Mouse (Mus musculus) kidney, embryonic 14.5 days (tissue): ENCODE results near the gene Nme7. TPM values are rescaled to one million over a fixed set of nuclear protein-coding genes. Genes with fewer than 3 reads are reported as not detected.

Source experiments
- ATAC-seq: fragments of 200-750 bp; cut with Nextera tagmentation; 2 replicates; pipeline ENCODE4 v1.8.0; 2017; ENCODE audit warnings: moderate number of reproducible peaks, mild to moderate bottlenecking, moderate TSS enrichment, moderate library complexity; ENCODE audit not compliant: low FRiP score, low TSS enrichment
- H3K27ac ChIP-seq: fragments of 300-500 bp; sonication (generic); 2 replicates; pipeline ENCODE4 v1.5.1; 2014; ENCODE audit warnings: low read depth, mild to moderate bottlenecking, low read length, moderate library complexity, mixed read lengths
- H3K27me3 ChIP-seq: fragments of 300-500 bp; sonication (generic); 2 replicates; pipeline ENCODE4 v1.6.1; 2014; ENCODE audit warnings: mild to moderate bottlenecking, low read length; ENCODE audit not compliant: control insufficient read depth, insufficient read depth
- H3K36me3 ChIP-seq: fragments of 300-500 bp; sonication (generic); 2 replicates; pipeline ENCODE4 v1.6.1; 2014; ENCODE audit warnings: low read length, mixed read lengths; ENCODE audit not compliant: control insufficient read depth, insufficient read depth
- H3K4me1 ChIP-seq: fragments of 300-500 bp; sonication (generic); 2 replicates; pipeline ENCODE4 v1.6.1; 2014; ENCODE audit warnings: low read length, mixed read lengths; ENCODE audit not compliant: control insufficient read depth, insufficient read depth
- H3K4me2 ChIP-seq: fragments of 300-500 bp; sonication (generic); replicated peaks from 2 replicates; pipeline ENCODE4 v1.6.1; 2014; ENCODE audit warnings: low read depth, mild to moderate bottlenecking, low read length
- H3K4me3 ChIP-seq: fragments of 300-500 bp; sonication (generic); 2 replicates; pipeline ENCODE4 v1.5.1; 2014; ENCODE audit warnings: mild to moderate bottlenecking, low read length
- H3K9ac ChIP-seq: fragments of 300-500 bp; sonication (generic); 2 replicates; pipeline ENCODE4 v1.6.1; 2014; ENCODE audit warnings: low read depth, mild to moderate bottlenecking, low read length, moderate library complexity
- H3K9me3 ChIP-seq: fragments of 300-500 bp; sonication (generic); 2 replicates; pipeline ENCODE4 v1.6.1; 2016; ENCODE audit warnings: low read length; ENCODE audit not compliant: control insufficient read depth
- WGBS: fragments of 180-500 bp; shearing (Covaris S2); extraction: QIAGEN DNeasy Blood & Tissue Kit; methylation state at CpG from one replicate; pipeline ENCODE4 v1.1.7; 2014; 5-methylcytosine and 5-hydroxymethylcytosine counted together
- polyA plus RNA-seq: library from polyadenylated mRNA; unstranded; fragments of >200 nt; fragmentation: Nextera tagmentation; extraction: Ambion mirVana; gene quantifications from 2 replicates; pipeline ENCODE4 v1.2.1, GENCODE M21; 2014

Nme7 gene
- polyA plus RNA-seq, 1 experiment from 2014 or later = 47.9 TPM

- no peaks in the 10 kb centered on the region for H3K36me3 ChIP-seq
- peak overlapping the region; percentile 57 for H3K4me2 ChIP-seq
- ATAC-seq = peak; percentile 75
- H3K27ac ChIP-seq = peak overlapping the region; percentile 88
- H3K27me3 ChIP-seq = peaks cover 37% of the 10 kb centered on the region
- WGBS = 2% methylated on average over 22 of the region's 22 CpGs
- H3K9me3 ChIP-seq = no peaks in the 10 kb centered on the region
- H3K4me1 ChIP-seq = peaks cover 11% of the 10 kb centered on the region; the same call in 1 of the 2 replicates
- H3K4me3 ChIP-seq = peak overlapping the region; percentile 67
- H3K9ac ChIP-seq = peak overlapping the region; percentile 58
Observed at GRCm38 (mm10) chr1:164458621-164459051, 154.7 kb downstream of the Nme7 start.

DNA sequence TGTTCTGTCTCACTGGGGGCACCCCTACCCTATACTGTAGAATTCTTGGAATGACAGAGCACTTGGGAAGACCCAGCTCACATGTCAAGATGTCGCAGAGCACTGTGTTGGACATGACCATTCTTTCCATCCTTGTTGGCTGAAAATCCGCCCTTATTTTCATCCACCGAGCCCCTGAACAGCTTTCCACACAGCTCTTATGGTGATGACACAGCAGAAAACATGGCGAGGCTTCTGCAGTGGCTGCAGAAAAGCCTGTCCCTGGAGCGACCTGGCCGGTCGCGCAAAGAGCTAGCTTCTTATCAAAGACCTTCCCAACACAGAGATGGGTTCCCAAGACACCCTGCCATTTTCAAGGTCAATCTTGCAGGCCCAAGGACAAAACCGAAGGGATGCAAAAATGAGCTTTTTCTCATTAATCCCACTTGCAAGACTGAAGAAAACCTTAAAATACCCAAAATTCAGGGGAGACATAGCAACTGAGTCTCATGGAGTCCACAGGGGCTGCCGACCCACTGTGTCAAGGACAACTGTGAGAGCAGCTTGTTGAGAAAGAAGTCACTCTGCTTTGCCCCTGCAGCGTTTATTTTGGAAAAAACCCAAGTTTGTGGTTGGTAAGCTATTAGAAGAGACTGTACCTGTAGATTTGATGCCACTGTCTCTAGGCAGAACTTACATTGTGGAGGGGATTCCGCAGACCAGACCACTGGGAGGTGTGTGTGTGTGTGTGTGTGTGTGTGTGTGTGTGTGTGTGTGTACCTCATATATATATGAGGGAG, 155.4 kb downstream of the Nme7 start:
- peaks cover 37% of the 10 kb centered on the region for H3K27me3 ChIP-seq

DNA sequence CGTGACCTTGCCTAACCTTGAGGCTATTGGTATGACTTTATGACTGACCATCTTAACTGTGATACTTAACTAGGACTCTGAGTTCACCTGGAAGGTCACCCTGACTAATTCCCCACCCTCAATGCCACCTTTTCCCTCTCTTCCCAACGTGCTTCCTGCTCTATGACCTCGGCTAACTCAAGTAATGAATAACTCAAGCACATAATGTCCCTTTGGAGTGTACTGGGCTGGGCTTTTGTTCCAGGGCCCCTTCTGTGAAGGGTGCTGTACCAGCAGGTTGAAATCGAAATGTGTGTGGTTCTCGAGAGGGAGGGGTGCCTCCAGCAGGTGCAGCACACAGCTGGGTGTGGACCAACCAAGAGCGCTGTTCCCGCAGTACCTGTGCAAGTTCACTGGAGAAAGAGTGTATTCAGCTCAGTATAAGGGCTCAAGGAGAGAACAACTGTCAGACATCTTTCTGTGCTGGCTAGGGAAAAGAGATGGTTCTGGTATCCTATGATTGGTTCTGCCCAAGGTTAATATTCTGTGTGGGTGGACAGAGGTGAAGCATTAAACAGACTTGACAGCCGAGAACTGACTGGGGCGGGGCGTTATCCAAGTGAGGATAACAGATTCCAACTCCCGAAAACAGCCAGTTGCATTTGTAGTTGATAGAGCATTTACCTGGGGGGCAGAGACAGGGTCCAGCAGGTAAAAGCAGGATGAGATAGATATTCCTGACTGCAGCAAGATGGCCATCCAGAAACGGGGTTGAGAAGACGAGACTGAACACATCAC, 157.2 kb downstream of the Nme7 start:
- peaks cover 28% of the 10 kb centered on the region for H3K27me3 ChIP-seq
- H3K9me3 ChIP-seq = no peaks in the 10 kb centered on the region
- no peaks in the 10 kb centered on the region for H3K36me3 ChIP-seq
- no peak overlapping the region for H3K4me3 ChIP-seq
- H3K27ac ChIP-seq = peak overlapping the region; percentile 71
- H3K4me1 ChIP-seq = peaks cover 2% of the 10 kb centered on the region; the same call in 1 of the 2 replicates
- H3K9ac ChIP-seq = no peak overlapping the region
- 57% methylated on average over 13 of the region's 13 CpGs for WGBS
- peak; percentile 5; the same call in 1 of the 2 replicates for ATAC-seq
- H3K4me2 ChIP-seq = no peak overlapping the region

More for the DNA sequence above, 155.4 kb downstream of the Nme7 start:
- Histone ChIP-seq H3K27ac (peak overlapping the region; percentile 88), H3K36me3 (no peaks in the 10 kb centered on the region), H3K9ac (peak overlapping the region; percentile 58; the same call in 1 of the 2 replicates), H3K4me2 (peak overlapping the region; percentile 57), H3K4me1 (peaks cover 11% of the 10 kb centered on the region; the same call in 1 of the 2 replicates), H3K9me3 (no peaks in the 10 kb centered on the region), H3K4me3 (peak overlapping the region; percentile 67)
- 52% methylated on average over 12 of the region's 12 CpGs for WGBS
- no peak for ATAC-seq

GRCm38 (mm10) chr1:164461726-164462125, 157.8 kb downstream of the Nme7 start:
- Histone ChIP-seq H3K27me3 (peaks cover 26% of the 10 kb centered on the region), H3K9me3 (no peaks in the 10 kb centered on the region), H3K36me3 (no peaks in the 10 kb centered on the region), H3K4me3 (no peak overlapping the region), H3K27ac (peak overlapping the region; percentile 48; the same call in 1 of the 2 replicates), H3K4me1 (no peaks in the 10 kb centered on the region; the same call in 1 of the 2 replicates), H3K4me2 (no peak overlapping the region), H3K9ac (no peak overlapping the region)
- no peak for ATAC-seq
- 32% methylated on average over 10 of the region's 10 CpGs for WGBS

DNA sequence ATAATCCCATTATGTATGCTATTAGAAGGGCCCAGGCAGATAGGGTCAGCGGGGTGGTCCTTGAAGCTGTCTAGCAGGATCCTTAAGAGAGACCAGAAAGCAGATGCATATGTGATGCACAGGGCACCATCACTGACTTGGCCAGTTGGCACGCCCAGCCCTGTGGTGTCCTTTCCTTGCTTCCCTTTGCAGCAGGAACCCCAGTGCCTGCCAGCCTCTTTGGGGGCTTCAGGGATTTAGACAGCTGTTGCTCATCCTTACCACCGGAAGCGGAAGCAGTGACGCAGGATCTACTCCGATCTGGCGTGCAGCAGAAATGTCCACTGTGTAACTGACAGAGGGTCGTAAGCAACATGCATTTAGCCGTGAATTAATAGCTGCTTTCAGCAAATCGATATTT, 163.5 kb downstream of the Nme7 start:
- H3K27me3 ChIP-seq = no peaks in the 10 kb centered on the region
- no peak overlapping the region for H3K4me3 ChIP-seq
- 93% methylated on average over 10 of the region's 10 CpGs for WGBS
- ATAC-seq = no peak
- H3K9me3 ChIP-seq = no peaks in the 10 kb centered on the region
- H3K27ac ChIP-seq = no peak overlapping the region
- H3K4me2 ChIP-seq = no peak overlapping the region
- no peak overlapping the region for H3K9ac ChIP-seq
- H3K36me3 ChIP-seq = no peaks in the 10 kb centered on the region
- no peaks in the 10 kb centered on the region for H3K4me1 ChIP-seq

- H3K4me3 ChIP-seq = no peak overlapping the region
- ATAC-seq = no peak
- 84% methylated on average over 8 of the region's 8 CpGs for WGBS
- H3K4me2 ChIP-seq = no peak overlapping the region
- no peak overlapping the region for H3K9ac ChIP-seq
- no peaks in the 10 kb centered on the region for H3K9me3 ChIP-seq
- H3K27me3 ChIP-seq = no peaks in the 10 kb centered on the region
- H3K36me3 ChIP-seq = no peaks in the 10 kb centered on the region
- no peaks in the 10 kb centered on the region for H3K4me1 ChIP-seq
- H3K27ac ChIP-seq = no peak overlapping the region
Observed at GRCm38 (mm10) chr1:164468329-164468728, 164.4 kb downstream of the Nme7 start.

DNA sequence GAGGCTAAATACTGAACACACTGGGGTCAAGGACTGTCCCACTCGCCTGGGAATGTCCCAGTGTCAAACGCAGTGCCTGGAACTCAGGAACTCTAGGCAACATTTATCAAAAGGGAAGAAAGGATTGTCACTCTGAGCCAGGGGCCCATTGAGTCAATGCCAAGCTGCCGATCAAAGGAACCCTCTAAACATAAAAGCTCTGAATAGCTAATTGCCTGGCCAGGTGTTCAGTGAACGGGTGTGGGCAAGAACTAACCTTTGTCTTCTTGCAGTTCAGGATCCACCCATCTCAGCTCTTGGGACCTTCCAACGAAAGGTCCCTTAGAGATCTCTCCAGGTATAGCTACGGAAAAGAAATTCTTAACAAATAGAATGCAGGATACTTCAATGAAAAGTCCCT, 167.1 kb downstream of the Nme7 start:
- no peaks in the 10 kb centered on the region for H3K4me1 ChIP-seq
- no peak overlapping the region for H3K9ac ChIP-seq
- no peak for ATAC-seq
- no peaks in the 10 kb centered on the region for H3K36me3 ChIP-seq
- H3K27me3 ChIP-seq = no peaks in the 10 kb centered on the region
- no peak overlapping the region for H3K4me2 ChIP-seq
- H3K27ac ChIP-seq = no peak overlapping the region
- no peaks in the 10 kb centered on the region for H3K9me3 ChIP-seq
- 60% methylated on average over 6 of the region's 6 CpGs for WGBS
- no peak overlapping the region for H3K4me3 ChIP-seq

- no peak; the same call in 1 of the 2 replicates for ATAC-seq
- no peak overlapping the region for H3K9ac ChIP-seq
- H3K36me3 ChIP-seq = no peaks in the 10 kb centered on the region
- H3K27ac ChIP-seq = no peak overlapping the region
- 85% methylated on average over 5 of the region's 5 CpGs for WGBS
- H3K9me3 ChIP-seq = no peaks in the 10 kb centered on the region
- no peaks in the 10 kb centered on the region for H3K27me3 ChIP-seq
- no peaks in the 10 kb centered on the region for H3K4me1 ChIP-seq
- H3K4me2 ChIP-seq = no peak overlapping the region
- H3K4me3 ChIP-seq = no peak overlapping the region
Observed at GRCm38 (mm10) chr1:164471632-164472031, 167.7 kb downstream of the Nme7 start.

GRCm38 (mm10) chr1:164473398-164473797, 169.5 kb downstream of the Nme7 start:
- H3K4me2 ChIP-seq = no peak overlapping the region
- H3K4me3 ChIP-seq = no peak overlapping the region
- no peaks in the 10 kb centered on the region for H3K36me3 ChIP-seq
- ATAC-seq = no peak
- H3K9ac ChIP-seq = no peak overlapping the region
- no peaks in the 10 kb centered on the region for H3K9me3 ChIP-seq
- H3K27me3 ChIP-seq = no peaks in the 10 kb centered on the region
- no peak overlapping the region for H3K27ac ChIP-seq
- 90% methylated on average over 7 of the region's 7 CpGs for WGBS
- H3K4me1 ChIP-seq = no peaks in the 10 kb centered on the region
